Mouse (Mus musculus): ENCODE results near the gene Itih2. TPM values are rescaled to one million over a fixed set of nuclear protein-coding genes. Genes with fewer than 3 reads are reported as not detected.
A peak's percentile ranks its signal among the peaks of the same experiment; 100 is the strongest.

Gene Itih2
- total and polyA plus RNA-seq, 2 experiments = 409 to 677 TPM

GRCm38 (mm10) chr2:10142472-10143454, 11.6 kb upstream of the Itih2 start:
- peak; percentile 64 for TF ChIP-seq CTCF (IDR thresholded peaks at IDR 0.05; ENCODE audit: low read depth, low read length)
- TF ChIP-seq POLR2A (IDR thresholded peaks at IDR 0.05; ENCODE audit: extremely low read depth, insufficient read depth, low read length) = no peak
- Histone ChIP-seq H3K9ac (ENCODE audit: low read depth, low read length) (no peak overlapping the region), H3K27ac (replicated peaks; ENCODE audit: insufficient read depth, low read depth, low read length) (no peak overlapping the region), H3K4me3 (ENCODE audit: insufficient read depth, low read depth, low read length) (no peak overlapping the region), H3K27me3 (ENCODE audit: control insufficient read depth, insufficient read depth, low read length) (no peaks in the 10 kb centered on the region), H3K4me1 (ENCODE audit: control insufficient read depth, insufficient read depth, low read length) (peaks cover 4% of the 10 kb centered on the region; the same call in 1 of the 2 replicates), H3K79me2 (ENCODE audit: control insufficient read depth, insufficient read depth, low read length) (no peaks in the 10 kb centered on the region), H3K36me3 (ENCODE audit: control insufficient read depth, insufficient read depth, low read length) (no peaks in the 10 kb centered on the region)
- 43% methylated on average over 8 of the region's 8 CpGs for WGBS
- DNase-seq (ENCODE audit: extremely low read depth, low read depth, low spot score) = peak; percentile 88

- peak overlapping the region; percentile 3 for H3K27ac ChIP-seq (replicated peaks; ENCODE audit: insufficient read depth, low read depth, low read length)
- H3K36me3 ChIP-seq (ENCODE audit: control insufficient read depth, insufficient read depth, low read length) = no peaks in the 10 kb centered on the region
- WGBS = 22% methylated on average over 5 of the region's 5 CpGs
- peaks cover 13% of the 10 kb centered on the region for H3K4me1 ChIP-seq (ENCODE audit: control insufficient read depth, insufficient read depth, low read length)
- no peak overlapping the region for H3K9ac ChIP-seq (ENCODE audit: low read depth, low read length)
- peak; percentile 84 for DNase-seq (ENCODE audit: extremely low read depth, low read depth, low spot score)
- TF ChIP-seq CTCF (IDR thresholded peaks at IDR 0.05; ENCODE audit: low read depth, low read length) = no peak
- TF ChIP-seq POLR2A (IDR thresholded peaks at IDR 0.05; ENCODE audit: extremely low read depth, insufficient read depth, low read length) = no peak
- no peaks in the 10 kb centered on the region for H3K27me3 ChIP-seq (ENCODE audit: control insufficient read depth, insufficient read depth, low read length)
- H3K4me3 ChIP-seq (ENCODE audit: insufficient read depth, low read depth, low read length) = no peak overlapping the region
- H3K79me2 ChIP-seq (ENCODE audit: control insufficient read depth, insufficient read depth, low read length) = no peaks in the 10 kb centered on the region; the same call in 1 of the 2 replicates
These were observed 9.3 kb upstream of the Itih2 start for GRCm38 (mm10) chr2:10140456-10140855.

GRCm38 (mm10) chr2:10137320-10137719, 6.1 kb upstream of the Itih2 start:
- peak; percentile 78 for DNase-seq (ENCODE audit: extremely low read depth, low read depth, low spot score)
- H3K36me3 ChIP-seq (ENCODE audit: control insufficient read depth, insufficient read depth, low read length) = no peaks in the 10 kb centered on the region

GRCm38 (mm10) chr2:10133941-10134340, 2.7 kb upstream of the Itih2 start:
- no peak overlapping the region for H3K4me3 ChIP-seq (ENCODE audit: insufficient read depth, low read depth, low read length)
- H3K79me2 ChIP-seq (ENCODE audit: control insufficient read depth, insufficient read depth, low read length) = no peaks in the 10 kb centered on the region; the same call in 1 of the 2 replicates
- no peak overlapping the region for H3K27ac ChIP-seq (replicated peaks; ENCODE audit: insufficient read depth, low read depth, low read length)
- TF ChIP-seq CTCF (IDR thresholded peaks at IDR 0.05; ENCODE audit: low read depth, low read length) (no peak), POLR2A (IDR thresholded peaks at IDR 0.05; ENCODE audit: extremely low read depth, insufficient read depth, low read length) (no peak)
- H3K27me3 ChIP-seq (ENCODE audit: control insufficient read depth, insufficient read depth, low read length) = no peaks in the 10 kb centered on the region
- peaks cover 21% of the 10 kb centered on the region for H3K4me1 ChIP-seq (ENCODE audit: control insufficient read depth, insufficient read depth, low read length)
- 18% methylated on average over 6 of the region's 6 CpGs for WGBS
- no peak overlapping the region for H3K9ac ChIP-seq (ENCODE audit: low read depth, low read length)
- no peaks in the 10 kb centered on the region for H3K36me3 ChIP-seq (ENCODE audit: control insufficient read depth, insufficient read depth, low read length)
- DNase-seq (ENCODE audit: extremely low read depth, low read depth, low spot score) = peak; percentile 93

More at GRCm38 (mm10) chr2:10137320-10137719, 6.1 kb upstream of the Itih2 start:
- Histone ChIP-seq H3K4me3 (ENCODE audit: insufficient read depth, low read depth, low read length) (no peak overlapping the region), H3K4me1 (ENCODE audit: control insufficient read depth, insufficient read depth, low read length) (peaks cover 17% of the 10 kb centered on the region), H3K9ac (ENCODE audit: low read depth, low read length) (no peak overlapping the region), H3K79me2 (ENCODE audit: control insufficient read depth, insufficient read depth, low read length) (no peaks in the 10 kb centered on the region; the same call in 1 of the 2 replicates), H3K27ac (replicated peaks; ENCODE audit: insufficient read depth, low read depth, low read length) (0 out of 2 replicates have a peak overlapping the region, but pooled peaks have one; percentile 15), H3K27me3 (ENCODE audit: control insufficient read depth, insufficient read depth, low read length) (no peaks in the 10 kb centered on the region)
- 32% methylated on average over 2 of the region's 2 CpGs for WGBS
- no peak for TF ChIP-seq CTCF (IDR thresholded peaks at IDR 0.05; ENCODE audit: low read depth, low read length)
- no peak for TF ChIP-seq POLR2A (IDR thresholded peaks at IDR 0.05; ENCODE audit: extremely low read depth, insufficient read depth, low read length)

GRCm38 (mm10) chr2:10132128-10132527, 932 bp upstream of the Itih2 start:
- Histone ChIP-seq H3K9ac (ENCODE audit: low read depth, low read length) (no peak overlapping the region), H3K27ac (replicated peaks; ENCODE audit: insufficient read depth, low read depth, low read length) (no peak overlapping the region), H3K36me3 (ENCODE audit: control insufficient read depth, insufficient read depth, low read length) (peaks cover 5% of the 10 kb centered on the region; the same call in 1 of the 2 replicates), H3K4me3 (ENCODE audit: insufficient read depth, low read depth, low read length) (no peak overlapping the region), H3K27me3 (ENCODE audit: control insufficient read depth, insufficient read depth, low read length) (no peaks in the 10 kb centered on the region), H3K4me1 (ENCODE audit: control insufficient read depth, insufficient read depth, low read length) (peaks cover 26% of the 10 kb centered on the region), H3K79me2 (ENCODE audit: control insufficient read depth, insufficient read depth, low read length) (no peaks in the 10 kb centered on the region; the same call in 1 of the 2 replicates)
- WGBS = 100% methylated on average over 1 of the region's 1 CpGs
- DNase-seq (ENCODE audit: extremely low read depth, low read depth, low spot score) = no peak
- TF ChIP-seq POLR2A (IDR thresholded peaks at IDR 0.05; ENCODE audit: extremely low read depth, insufficient read depth, low read length) = no peak
- no peak for TF ChIP-seq CTCF (IDR thresholded peaks at IDR 0.05; ENCODE audit: low read depth, low read length)
